Mouse (Mus musculus) E14TG2a.4 (cell line): ENCODE measurements around the gene Aplp1.
A peak's percentile ranks its signal among the peaks of the same experiment; 100 is the strongest.

Experiments used
- H3K27me3 ChIP-seq: 2 replicates; pipeline ENCODE4 v1.6.1; 2014; ENCODE audit warnings: low read length, control low read depth; ENCODE audit not compliant: insufficient read depth
- H3K36me3 ChIP-seq: 2 replicates; pipeline ENCODE4 v1.6.1; 2014; ENCODE audit warnings: low read length, control low read depth; ENCODE audit not compliant: insufficient read depth
- H3K4me1 ChIP-seq: replicated peaks from 2 replicates; pipeline ENCODE4 v1.6.1; 2014; ENCODE audit warnings: low read depth, low read length, control low read depth
- H3K4me3 ChIP-seq: replicated peaks from 2 replicates; pipeline ENCODE4 v1.5.1; 2014; ENCODE audit warnings: mild to moderate bottlenecking, low read length
- H3K9me3 ChIP-seq: 2 replicates; pipeline ENCODE4 v1.6.1; 2014; ENCODE audit warnings: low read length, control low read depth
- CTCF ChIP-seq: conservative IDR thresholded peaks from 2 replicates; pipeline ENCODE4 v1.5.1; 2014; ENCODE audit warnings: low read length
- NANOG ChIP-seq: IDR thresholded peaks from 2 replicates; pipeline ENCODE4 v1.6.1; 2014; ENCODE audit warnings: borderline replicate concordance, low read length, mixed read lengths
- POU5F1 ChIP-seq: IDR thresholded peaks from 2 replicates; pipeline ENCODE4 v1.6.1; 2014; ENCODE audit warnings: low read length, borderline replicate concordance

Aplp1 gene

DNA sequence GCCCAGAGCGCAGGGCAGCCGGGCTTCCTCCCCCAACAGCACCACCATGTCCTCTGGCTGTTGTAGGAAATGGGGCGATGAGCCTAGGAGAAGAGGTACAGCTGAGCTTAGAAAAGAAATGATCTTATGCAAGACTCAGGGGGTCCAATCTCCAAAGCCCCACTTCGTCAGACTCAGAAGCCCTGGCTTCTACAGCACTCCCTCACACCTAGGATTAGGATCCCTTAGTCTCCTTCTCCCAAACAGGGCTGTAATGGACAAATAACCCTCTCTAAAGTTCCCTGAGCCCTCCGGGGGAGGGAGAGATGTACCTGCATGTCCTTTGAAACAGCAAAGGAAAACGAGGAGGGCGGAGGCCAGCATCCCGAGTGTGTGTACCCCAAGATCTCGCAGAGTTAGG lies 11.2 kb upstream of the Aplp1 start:
- Histone ChIP-seq H3K4me1 (peaks cover 92% of the 10 kb centered on the region), H3K4me3 (peak overlapping the region; percentile 84), H3K9me3 (no peaks in the 10 kb centered on the region), H3K36me3 (peaks cover 50% of the 10 kb centered on the region), H3K27me3 (no peaks in the 10 kb centered on the region)
- TF ChIP-seq POU5F1 (no peak), CTCF (no peak; the same call in 1 of the 2 replicates), NANOG (no peak)

DNA sequence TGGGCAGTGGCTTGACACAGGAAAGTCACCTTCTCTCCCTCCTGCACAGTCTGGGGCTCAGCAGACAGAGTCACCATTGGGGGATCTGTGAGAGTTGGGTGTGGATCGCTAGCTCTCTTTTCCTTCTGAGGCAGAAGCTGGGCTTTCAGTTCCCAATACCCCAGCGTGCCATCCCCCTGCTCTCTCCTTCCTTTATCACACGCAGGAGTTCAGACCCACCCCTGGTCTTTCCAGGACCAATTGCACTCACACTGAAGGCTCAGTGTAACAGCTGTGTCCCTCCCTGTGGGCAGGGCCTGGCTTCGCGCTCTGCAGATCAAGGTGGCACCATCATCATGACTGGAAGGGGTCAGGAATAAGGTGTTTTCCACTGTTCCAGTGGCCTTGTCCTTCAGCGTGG lies 8.9 kb upstream of the Aplp1 start:
- peak overlapping the region; percentile 53 for H3K4me3 ChIP-seq
- no peaks in the 10 kb centered on the region for H3K27me3 ChIP-seq
- TF ChIP-seq POU5F1 (no peak), NANOG (no peak), CTCF (no peak)
- peaks cover 12% of the 10 kb centered on the region for H3K9me3 ChIP-seq
- H3K4me1 ChIP-seq = peaks cover 75% of the 10 kb centered on the region
- H3K36me3 ChIP-seq = peaks cover 59% of the 10 kb centered on the region

DNA sequence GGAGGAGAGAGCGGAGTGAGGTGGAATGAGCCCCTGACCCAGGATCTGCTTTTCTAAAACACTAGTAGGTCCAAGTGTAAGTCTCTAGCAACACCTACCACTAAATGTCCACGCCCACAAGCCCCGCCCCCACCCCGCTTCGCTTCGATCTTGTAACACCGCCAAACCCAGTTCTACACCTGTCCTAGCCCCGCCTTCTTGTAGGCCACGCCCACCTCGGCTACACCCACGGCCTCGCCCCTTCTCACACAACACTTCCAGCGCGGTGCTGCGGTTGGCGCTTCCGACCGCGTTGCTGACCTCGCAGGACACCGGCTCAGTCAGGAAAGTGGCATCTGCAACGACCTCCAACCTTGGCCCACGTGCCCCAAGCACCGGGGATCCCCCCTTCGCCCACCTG lies 8.4 kb upstream of the Aplp1 start:
- Histone ChIP-seq H3K27me3 (no peaks in the 10 kb centered on the region), H3K9me3 (peaks cover 16% of the 10 kb centered on the region), H3K4me1 (peaks cover 70% of the 10 kb centered on the region), H3K4me3 (peak overlapping the region; percentile 63), H3K36me3 (peaks cover 64% of the 10 kb centered on the region)
- TF ChIP-seq NANOG = no peak
- TF ChIP-seq POU5F1 = no peak
- TF ChIP-seq CTCF = no peak

DNA sequence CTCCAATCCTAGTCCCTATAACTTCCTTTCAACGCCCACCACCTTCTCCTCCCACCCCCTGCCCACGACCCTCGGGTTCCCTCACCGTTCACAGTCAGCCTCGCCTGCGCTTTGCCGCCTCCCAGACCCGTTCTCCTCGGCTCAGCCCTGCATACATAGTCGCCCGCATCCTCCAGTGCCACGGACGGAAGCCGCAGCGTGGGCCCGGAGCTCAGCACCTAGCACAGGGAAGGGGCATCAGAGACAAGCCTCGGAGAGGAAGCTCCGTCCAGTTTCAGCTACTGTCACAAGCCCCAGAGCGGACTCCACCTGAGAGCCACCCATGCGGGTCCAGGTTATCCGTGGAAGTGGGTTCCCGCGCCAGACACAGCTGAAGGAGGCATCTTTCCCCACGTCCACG lies 8.0 kb upstream of the Aplp1 start:
- Histone ChIP-seq H3K4me3 (peak overlapping the region; percentile 63), H3K36me3 (peaks cover 68% of the 10 kb centered on the region), H3K4me1 (peaks cover 66% of the 10 kb centered on the region), H3K9me3 (peaks cover 20% of the 10 kb centered on the region), H3K27me3 (no peaks in the 10 kb centered on the region)
- TF ChIP-seq POU5F1 (no peak), NANOG (no peak), CTCF (no peak)

DNA sequence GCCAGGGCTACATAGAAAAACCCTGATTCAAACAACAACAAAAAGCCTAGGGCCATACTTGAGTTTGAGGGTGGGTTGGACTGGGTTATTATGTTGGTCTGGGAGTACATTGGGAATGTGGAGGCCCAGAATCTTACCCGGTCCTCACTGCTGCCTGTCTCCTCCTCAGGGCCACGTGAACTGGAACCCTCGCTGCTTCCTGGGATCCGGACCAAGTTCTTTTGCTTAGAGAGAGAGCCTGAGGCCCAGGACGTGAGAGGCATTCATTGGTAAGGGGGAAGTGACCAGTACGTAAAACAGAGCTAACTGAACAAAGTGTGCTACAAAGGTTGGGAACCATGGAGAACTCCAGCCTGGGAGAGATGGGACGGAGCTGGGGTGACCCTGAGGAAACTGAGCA lies 4.9 kb upstream of the Aplp1 start:
- Histone ChIP-seq H3K27me3 (no peaks in the 10 kb centered on the region), H3K4me3 (no peak overlapping the region), H3K9me3 (peaks cover 40% of the 10 kb centered on the region), H3K36me3 (peaks cover 80% of the 10 kb centered on the region), H3K4me1 (peaks cover 43% of the 10 kb centered on the region)
- no peak for TF ChIP-seq CTCF
- no peak for TF ChIP-seq NANOG
- TF ChIP-seq POU5F1 = no peak

DNA sequence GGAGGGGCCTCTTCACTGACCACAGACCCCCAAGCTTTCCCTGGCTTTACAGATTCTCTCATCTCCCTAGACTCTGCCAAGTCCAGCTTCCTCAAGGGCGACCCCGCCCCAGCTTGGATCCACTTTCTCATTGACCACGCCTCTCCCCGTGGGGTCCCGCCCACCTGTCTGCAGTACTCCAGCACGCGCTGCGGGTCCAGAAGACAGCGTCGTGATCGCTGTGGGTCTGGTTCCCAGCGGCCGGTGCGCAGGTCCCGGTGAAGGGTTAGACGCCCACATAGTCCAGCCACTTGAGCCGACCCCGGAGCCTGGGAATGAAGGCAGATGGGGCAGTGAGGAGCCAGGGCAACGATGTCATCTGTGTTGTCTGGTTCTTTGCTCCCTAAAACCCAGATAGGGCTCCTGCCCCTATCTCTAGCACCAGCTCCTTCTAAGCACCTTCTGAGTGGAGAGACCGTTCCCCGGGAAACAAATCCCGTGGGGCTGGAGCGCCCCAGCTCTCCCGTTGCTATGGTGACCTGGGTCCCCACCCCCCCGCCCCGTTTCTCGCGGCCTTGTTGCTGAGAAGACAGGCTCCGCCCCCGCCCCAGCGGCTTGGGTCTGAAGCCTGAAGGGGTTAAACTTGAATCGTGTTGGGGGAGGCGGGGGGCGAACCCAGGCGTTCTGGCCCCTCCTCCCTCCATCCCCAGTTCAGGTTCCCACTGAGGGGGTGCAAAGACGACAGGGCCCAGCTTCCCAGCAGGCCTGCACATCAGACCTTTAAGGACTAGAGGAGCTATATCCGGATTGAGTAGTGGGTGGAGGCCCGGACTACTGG lies 973 bp downstream of the Aplp1 start:
- H3K4me1 ChIP-seq = peaks cover 59% of the 10 kb centered on the region
- H3K9me3 ChIP-seq = peaks cover 28% of the 10 kb centered on the region
- no peak for TF ChIP-seq POU5F1
- no peak for TF ChIP-seq CTCF
- no peak for TF ChIP-seq NANOG

DNA sequence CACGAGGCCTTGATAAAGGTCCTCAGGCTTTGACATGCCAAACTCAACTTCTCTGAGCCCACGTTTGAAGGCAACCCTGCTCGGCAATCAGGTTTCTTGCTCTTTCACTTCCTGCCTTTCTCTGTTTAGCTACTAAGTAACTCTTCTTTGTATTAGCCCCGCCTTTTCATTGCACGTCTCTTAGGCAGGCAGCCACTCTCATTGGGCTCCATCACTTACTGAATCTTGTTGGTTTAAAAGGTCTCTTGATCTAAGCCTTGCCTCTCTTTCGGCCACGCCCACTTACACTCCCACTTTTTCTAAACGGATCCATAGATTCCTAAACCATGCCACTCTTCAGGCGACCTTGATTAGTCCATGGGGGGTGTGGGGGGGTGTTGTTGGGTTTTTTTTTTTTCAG lies 1.6 kb downstream of the Aplp1 start:
- Histone ChIP-seq H3K36me3 (peaks cover 57% of the 10 kb centered on the region), H3K27me3 (no peaks in the 10 kb centered on the region), H3K4me1 (peaks cover 65% of the 10 kb centered on the region), H3K4me3 (peak overlapping the region; percentile 85), H3K9me3 (peaks cover 23% of the 10 kb centered on the region)
- no peak for TF ChIP-seq CTCF
- TF ChIP-seq POU5F1 = no peak
- no peak for TF ChIP-seq NANOG

More for the DNA sequence above, 973 bp downstream of the Aplp1 start:
- Histone ChIP-seq H3K36me3 (peaks cover 59% of the 10 kb centered on the region), H3K27me3 (no peaks in the 10 kb centered on the region), H3K4me3 (peak overlapping the region; percentile 85)

DNA sequence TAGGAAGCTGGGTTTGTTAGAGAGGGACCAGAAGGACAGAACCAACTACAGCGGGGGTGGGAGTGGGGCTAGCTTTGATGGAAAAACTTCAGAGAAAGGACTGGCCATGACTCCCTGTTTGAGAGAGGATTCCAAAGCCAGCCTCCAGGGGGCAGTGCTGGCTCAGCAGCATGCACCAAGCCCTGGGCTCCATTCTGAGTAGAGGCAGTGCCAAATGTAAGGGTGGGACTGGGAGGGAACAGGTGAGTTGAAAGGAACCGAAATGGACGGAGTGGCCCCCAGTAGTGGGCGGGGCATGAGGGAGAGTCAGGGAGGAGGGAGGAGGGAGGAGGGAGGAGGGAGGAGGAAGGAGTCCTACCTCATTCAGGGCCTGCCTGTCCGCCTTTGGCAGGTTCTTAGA lies 4.6 kb downstream of the Aplp1 start:
- TF ChIP-seq CTCF = peak; percentile 81
- no peak for TF ChIP-seq NANOG
- Histone ChIP-seq H3K9me3 (no peaks in the 10 kb centered on the region), H3K4me3 (peak overlapping the region; percentile 80), H3K36me3 (peaks cover 63% of the 10 kb centered on the region), H3K4me1 (peaks cover 87% of the 10 kb centered on the region), H3K27me3 (no peaks in the 10 kb centered on the region)

DNA sequence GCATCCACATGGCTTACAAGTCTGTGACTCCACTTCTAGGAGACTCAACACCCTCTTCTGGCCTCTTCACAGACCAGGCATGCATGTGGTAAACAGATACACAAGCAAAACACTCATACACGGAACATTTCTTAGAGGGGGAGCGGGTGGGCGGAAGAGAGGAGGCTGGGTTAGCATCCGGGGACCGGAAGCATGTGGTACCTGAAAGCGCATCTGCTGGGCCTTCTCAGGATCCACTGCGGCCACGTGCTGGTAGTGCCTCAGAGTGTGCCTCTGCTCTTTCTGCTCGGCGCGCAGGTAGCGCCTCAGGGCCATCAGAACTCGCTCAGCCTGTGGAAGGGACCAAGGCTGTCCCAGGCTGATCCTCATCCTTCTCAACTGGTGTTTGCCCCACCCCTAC lies 5.6 kb downstream of the Aplp1 start:
- Histone ChIP-seq H3K27me3 (no peaks in the 10 kb centered on the region), H3K9me3 (no peaks in the 10 kb centered on the region), H3K36me3 (peaks cover 71% of the 10 kb centered on the region), H3K4me1 (peaks cover 95% of the 10 kb centered on the region), H3K4me3 (peak overlapping the region; percentile 80)
- no peak for TF ChIP-seq CTCF
- TF ChIP-seq POU5F1 = no peak
- no peak for TF ChIP-seq NANOG
